Mouse (Mus musculus): Measurements from ENCODE around the gene Slpi. TPM values are rescaled to one million over a fixed set of nuclear protein-coding genes. Genes with fewer than 3 reads are reported as not detected.

The Slpi gene
- polyA plus RNA-seq, 1 experiment: not detected

DNA sequence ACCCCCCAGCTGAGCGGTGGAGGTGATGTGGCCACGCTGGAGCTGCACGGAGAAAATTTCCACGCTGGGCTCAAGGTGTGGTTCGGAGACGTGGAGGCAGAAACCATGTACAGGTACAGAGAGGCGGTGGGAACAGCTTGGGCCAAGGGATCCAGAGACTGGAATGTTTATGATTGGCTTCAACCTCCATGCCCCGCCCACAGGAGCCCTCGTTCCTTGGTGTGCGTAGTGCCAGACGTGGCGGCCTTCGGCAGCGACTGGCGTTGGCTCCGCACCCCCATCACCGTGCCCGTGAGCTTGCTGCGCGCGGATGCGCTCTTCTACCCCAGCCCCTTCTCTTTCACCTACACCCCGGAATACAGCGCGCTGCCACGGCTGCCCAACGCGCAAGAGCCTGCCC, 25.3 kb upstream of the Slpi start:
- no peak for TF ChIP-seq GATA1 (IDR thresholded peaks at IDR 0.05; ENCODE audit: low read length)
- TF ChIP-seq TAL1 (IDR thresholded peaks at IDR 0.05; ENCODE audit: low read length): no peak; the same call in 2 of the 3 replicates
- H3K27me3 ChIP-seq (ENCODE audit: control insufficient read depth): peaks cover 15% of the 10 kb centered on the region

DNA sequence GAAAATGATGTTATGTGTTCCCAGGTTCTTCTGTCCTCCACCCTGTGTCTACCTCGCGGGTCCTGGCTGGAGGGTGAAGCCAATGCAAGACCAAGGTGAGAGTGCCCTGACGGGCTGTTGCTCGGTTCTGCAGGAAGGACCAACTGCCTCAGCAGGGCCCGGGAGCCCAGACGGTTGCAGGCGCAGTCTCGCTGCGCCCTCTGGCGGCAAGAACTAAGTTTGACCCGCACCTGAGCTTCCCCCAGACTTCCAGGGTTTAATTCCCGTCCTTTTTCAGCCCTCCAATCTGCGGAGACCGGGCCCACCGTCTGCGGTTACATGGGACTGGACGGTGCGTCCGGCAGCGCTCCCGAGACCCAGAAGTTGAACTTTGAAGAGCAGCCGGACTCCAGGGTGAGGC, 18.8 kb upstream of the Slpi start:
- TF ChIP-seq TAL1 (IDR thresholded peaks at IDR 0.05; ENCODE audit: low read length) (no peak), GATA1 (IDR thresholded peaks at IDR 0.05; ENCODE audit: low read length) (no peak)
- Histone ChIP-seq H3K36me3 (ENCODE audit: control insufficient read depth) (no peaks in the 10 kb centered on the region), H3K4me3 (replicated peaks) (no peak overlapping the region), H3K4me1 (ENCODE audit: control insufficient read depth) (no peaks in the 10 kb centered on the region), H3K27me3 (ENCODE audit: control insufficient read depth) (peaks cover 66% of the 10 kb centered on the region), H3K9me3 (ENCODE audit: control insufficient read depth, low read length) (no peaks in the 10 kb centered on the region)

More for the DNA sequence above, 25.3 kb upstream of the Slpi start:
- H3K36me3 ChIP-seq (ENCODE audit: control insufficient read depth): no peaks in the 10 kb centered on the region
- no peak overlapping the region for H3K4me3 ChIP-seq (replicated peaks)
- H3K9me3 ChIP-seq (ENCODE audit: control insufficient read depth, low read length): no peaks in the 10 kb centered on the region
- no peaks in the 10 kb centered on the region for H3K4me1 ChIP-seq (ENCODE audit: control insufficient read depth)

GRCm38 (mm10) chr2:164405519-164405918, 16.6 kb upstream of the Slpi start:
- no peaks in the 10 kb centered on the region for H3K4me1 ChIP-seq (ENCODE audit: control insufficient read depth)
- peaks cover 85% of the 10 kb centered on the region for H3K27me3 ChIP-seq (ENCODE audit: control insufficient read depth)
- no peak for TF ChIP-seq TAL1 (IDR thresholded peaks at IDR 0.05; ENCODE audit: low read length)
- no peak for TF ChIP-seq GATA1 (IDR thresholded peaks at IDR 0.05; ENCODE audit: low read length)
- H3K9me3 ChIP-seq (ENCODE audit: control insufficient read depth, low read length): no peaks in the 10 kb centered on the region; the same call in 1 of the 2 replicates
- no peak overlapping the region for H3K4me3 ChIP-seq (replicated peaks)
- H3K36me3 ChIP-seq (ENCODE audit: control insufficient read depth): no peaks in the 10 kb centered on the region

DNA sequence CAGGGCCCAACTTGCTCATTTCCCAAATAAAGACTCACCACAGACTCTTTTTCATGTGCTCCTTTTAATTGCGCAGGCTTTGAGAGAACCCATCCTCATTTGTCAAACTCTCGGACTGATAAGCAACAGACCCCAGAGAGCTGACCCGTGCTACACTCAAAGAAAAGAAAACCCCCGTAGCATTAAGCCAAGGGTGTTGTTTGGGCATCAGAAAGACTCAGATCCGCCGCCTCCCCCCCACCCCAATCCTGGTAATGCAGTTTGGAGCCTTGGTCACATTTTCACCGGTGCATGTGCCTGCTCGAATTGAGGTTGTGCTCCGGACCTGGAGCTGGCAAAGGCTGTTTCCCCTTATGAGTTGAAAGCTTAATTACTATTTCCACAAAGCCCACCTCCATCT, 16.2 kb upstream of the Slpi start, which contains the start of gene Matn4:
Gene Matn4 (minus strand): TSS at position 101 of the 400 bp plus-strand sequence.
- H3K4me1 ChIP-seq (ENCODE audit: control insufficient read depth): no peaks in the 10 kb centered on the region
- peaks cover 85% of the 10 kb centered on the region for H3K27me3 ChIP-seq (ENCODE audit: control insufficient read depth)
- H3K9me3 ChIP-seq (ENCODE audit: control insufficient read depth, low read length): no peaks in the 10 kb centered on the region; the same call in 1 of the 2 replicates
- TF ChIP-seq TAL1 (IDR thresholded peaks at IDR 0.05; ENCODE audit: low read length) (no peak), GATA1 (IDR thresholded peaks at IDR 0.05; ENCODE audit: low read length) (no peak)
- H3K36me3 ChIP-seq (ENCODE audit: control insufficient read depth): no peaks in the 10 kb centered on the region
- H3K4me3 ChIP-seq (replicated peaks): no peak within 1 kb of the TSS

- TF ChIP-seq GATA1 (IDR thresholded peaks at IDR 0.05; ENCODE audit: low read length): no peak
- TF ChIP-seq TAL1 (IDR thresholded peaks at IDR 0.05; ENCODE audit: low read length): no peak
- Histone ChIP-seq H3K27me3 (ENCODE audit: control insufficient read depth) (peaks cover 91% of the 10 kb centered on the region), H3K4me3 (replicated peaks) (no peak overlapping the region), H3K9me3 (ENCODE audit: control insufficient read depth, low read length) (no peaks in the 10 kb centered on the region; the same call in 1 of the 2 replicates), H3K36me3 (ENCODE audit: control insufficient read depth) (no peaks in the 10 kb centered on the region), H3K4me1 (ENCODE audit: control insufficient read depth) (no peaks in the 10 kb centered on the region)
These were observed 15.4 kb upstream of the Slpi start for GRCm38 (mm10) chr2:164404082-164404990.

DNA sequence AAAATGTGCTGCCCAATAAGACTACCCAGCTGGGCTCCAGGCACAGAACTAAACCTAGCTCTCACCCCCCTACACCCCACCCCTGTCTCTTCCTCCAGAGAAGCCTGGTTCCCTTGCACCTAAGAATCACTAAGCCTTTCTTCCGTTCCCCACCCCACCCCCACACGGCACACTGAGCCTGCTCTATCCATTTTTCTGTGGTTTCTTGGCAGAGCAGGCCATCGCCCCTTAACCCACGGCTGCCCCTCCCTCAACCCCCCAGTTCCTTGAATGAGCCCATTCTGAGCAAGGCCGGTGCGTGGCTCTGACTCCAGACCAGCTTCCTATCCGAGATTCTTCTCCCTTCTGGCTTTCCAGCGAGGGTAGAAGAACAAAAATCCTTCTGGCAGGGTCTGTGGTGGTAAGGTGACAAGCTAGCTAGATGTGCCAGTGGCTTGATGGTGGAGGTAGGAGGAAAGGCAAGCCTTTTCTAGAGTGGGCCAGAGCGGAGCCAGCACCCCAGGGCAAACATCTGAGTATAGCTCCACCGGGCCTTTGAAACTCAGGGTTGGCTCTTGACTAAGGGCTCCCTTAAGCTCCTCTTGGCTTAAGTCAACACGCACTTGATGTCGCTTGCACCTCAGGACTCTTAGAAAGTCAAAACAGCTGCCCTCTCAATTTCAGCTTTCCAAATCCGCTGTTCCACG, 14.6 kb upstream of the Slpi start:
- Histone ChIP-seq H3K27me3 (ENCODE audit: control insufficient read depth) (peaks cover 88% of the 10 kb centered on the region), H3K36me3 (ENCODE audit: control insufficient read depth) (no peaks in the 10 kb centered on the region), H3K4me3 (replicated peaks) (no peak overlapping the region), H3K4me1 (ENCODE audit: control insufficient read depth) (no peaks in the 10 kb centered on the region), H3K9me3 (ENCODE audit: control insufficient read depth, low read length) (no peaks in the 10 kb centered on the region; the same call in 1 of the 2 replicates)
- TF ChIP-seq TAL1 (IDR thresholded peaks at IDR 0.05; ENCODE audit: low read length): no peak
- TF ChIP-seq GATA1 (IDR thresholded peaks at IDR 0.05; ENCODE audit: low read length): no peak

- H3K9me3 ChIP-seq (ENCODE audit: control insufficient read depth, low read length): no peaks in the 10 kb centered on the region; the same call in 1 of the 2 replicates
- H3K4me3 ChIP-seq (replicated peaks): no peak within 1 kb of the TSS
- H3K4me1 ChIP-seq (ENCODE audit: control insufficient read depth): no peaks in the 10 kb centered on the region
- TF ChIP-seq GATA1 (IDR thresholded peaks at IDR 0.05; ENCODE audit: low read length) (no peak), TAL1 (IDR thresholded peaks at IDR 0.05; ENCODE audit: low read length) (no peak)
- no peaks in the 10 kb centered on the region for H3K36me3 ChIP-seq (ENCODE audit: control insufficient read depth)
- peaks cover 83% of the 10 kb centered on the region for H3K27me3 ChIP-seq (ENCODE audit: control insufficient read depth)
These were observed 14.0 kb upstream of the Slpi start, which contains the start of gene Rbpjl for GRCm38 (mm10) chr2:164402906-164403305. TSS of gene Rbpjl (plus strand) at chr2:164403141.

- Histone ChIP-seq H3K4me3 (replicated peaks) (no peak overlapping the region), H3K4me1 (ENCODE audit: control insufficient read depth) (no peaks in the 10 kb centered on the region), H3K27me3 (ENCODE audit: control insufficient read depth) (peaks cover 36% of the 10 kb centered on the region), H3K36me3 (ENCODE audit: control insufficient read depth) (no peaks in the 10 kb centered on the region), H3K9me3 (ENCODE audit: control insufficient read depth, low read length) (no peaks in the 10 kb centered on the region; the same call in 1 of the 2 replicates)
- TF ChIP-seq GATA1 (IDR thresholded peaks at IDR 0.05; ENCODE audit: low read length): no peak
- no peak for TF ChIP-seq TAL1 (IDR thresholded peaks at IDR 0.05; ENCODE audit: low read length)
These were observed 8.0 kb upstream of the Slpi start for GRCm38 (mm10) chr2:164396911-164397310.

GRCm38 (mm10) chr2:164396076-164396475, 7.2 kb upstream of the Slpi start:
- no peaks in the 10 kb centered on the region; the same call in 1 of the 2 replicates for H3K9me3 ChIP-seq (ENCODE audit: control insufficient read depth, low read length)
- H3K4me1 ChIP-seq (ENCODE audit: control insufficient read depth): no peaks in the 10 kb centered on the region
- H3K4me3 ChIP-seq (replicated peaks): no peak overlapping the region
- TF ChIP-seq TAL1 (IDR thresholded peaks at IDR 0.05; ENCODE audit: low read length): no peak
- no peak for TF ChIP-seq GATA1 (IDR thresholded peaks at IDR 0.05; ENCODE audit: low read length)
- peaks cover 27% of the 10 kb centered on the region for H3K27me3 ChIP-seq (ENCODE audit: control insufficient read depth)
- no peaks in the 10 kb centered on the region for H3K36me3 ChIP-seq (ENCODE audit: control insufficient read depth)

Measured in erythroblast, embryonic 14.5 days (primary cell).